Comparison of ENCODE assay signal across 10 mouse cellular contexts in the genomic region with DNA sequence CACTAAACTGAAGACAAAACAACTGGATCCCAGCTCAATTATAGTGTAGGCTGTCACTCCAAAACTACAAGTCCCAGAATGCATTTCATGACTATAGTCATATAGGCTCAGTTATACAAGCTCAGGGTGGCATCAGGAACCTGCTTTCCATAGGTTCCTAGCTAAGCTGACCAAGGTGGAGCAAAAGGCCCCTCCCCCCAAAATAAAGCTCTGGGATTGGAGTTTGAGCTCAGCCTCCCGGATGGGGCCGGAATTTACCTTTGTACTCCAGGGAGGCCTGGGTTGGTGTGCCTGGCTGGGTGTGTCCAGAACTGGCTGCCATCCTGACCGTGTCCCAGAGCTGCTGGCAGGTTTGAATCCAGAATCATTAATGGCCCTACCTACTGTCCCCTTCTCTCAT. TPM values are rescaled to one million over a fixed set of nuclear protein-coding genes. Genes with fewer than 3 reads are reported as not detected.
DNase-seq lines count a peak whose midpoint lies in the region; ATAC-seq and TF ChIP-seq lines count a peak whose summit lies in the region.
"Had no signal": no experiment of that assay in that cellular context is flagged by ENCODE, and none has a peak within 500 bp of the region (broad histone marks: within the 10 kb centered on the region; RNA-seq: fewer than 3 reads in every experiment).

A gene (plus strand): TSS at position 55 of the 400 bp plus-strand sequence.

- H3K9ac ChIP-seq in liver, postnatal 0 days (replicated peaks): peak within 1 kb of the TSS; percentile 58
- H3K9ac ChIP-seq: neural tube, embryonic 12.5 days had no signal

- peaks cover 6% of the 10 kb centered on the region for H3K27me3 ChIP-seq in liver, postnatal 0 days (ENCODE audit: insufficient read depth, low read length)

- peak within 1 kb of the TSS; percentile 90 for H3K27ac ChIP-seq in liver, postnatal 0 days (ENCODE audit: low read depth)
- H3K27ac ChIP-seq: neural tube, embryonic 12.5 days had no signal

- DNase-seq in frontal cortex, adult 2 months (ENCODE audit: extremely low spot score in 1 of 2, low spot score in 1 of 2): peak; percentile 43 to 50
- no peak for DNase-seq in frontal cortex, postnatal 14 days (ENCODE audit: low spot score in 2 of 2)
- peak; percentile 86 for DNase-seq in ES-CJ7 (ENCODE audit: low read depth, low spot score)
- DNase-seq in kidney, adult 18-20 months: peak; percentile 74
- peak; percentile 75 for DNase-seq in liver, postnatal 0 days
- no peak for DNase-seq in testis, postnatal 14 days (ENCODE audit: low spot score)
- DNase-seq in layer of hippocampus, adult 9-10 months (ENCODE audit: low spot score): no peak
- no peak for DNase-seq in retina, postnatal 1 day
- DNase-seq: gastrocnemius, postnatal 10 days had no signal

- H3K4me2 ChIP-seq in liver, postnatal 0 days (ENCODE audit: low read depth, low read length): peak within 1 kb of the TSS; percentile 70
- H3K4me2 ChIP-seq: neural tube, embryonic 12.5 days had no signal

- peak within 1 kb of the TSS; percentile 38 for H3K4me3 ChIP-seq in liver, postnatal 0 days (ENCODE audit: low read depth, low read length)
- H3K4me3 ChIP-seq: neural tube, embryonic 12.5 days had no signal

- no peaks in the 10 kb centered on the region for H3K9me3 ChIP-seq in liver, postnatal 0 days (ENCODE audit: low read length)
- H3K9me3 ChIP-seq: neural tube, embryonic 12.5 days had no signal

- peak; percentile 58 for TF ChIP-seq EP300 in liver, postnatal 0 days (IDR thresholded peaks at IDR 0.05; ENCODE audit: low read depth)

- H3K36me3 ChIP-seq in liver, postnatal 0 days (replicated peaks; ENCODE audit: insufficient read depth, low read length): peaks cover 17% of the 10 kb centered on the region

- TF ChIP-seq CTCF in liver, postnatal 0 days (IDR thresholded peaks at IDR 0.05; ENCODE audit: low read depth): no peak

- peaks cover 24% of the 10 kb centered on the region for H3K4me1 ChIP-seq in liver, postnatal 0 days (ENCODE audit: insufficient read depth)

- WGBS in liver, postnatal 0 days (ENCODE audit: insufficient replicate concordance): 69% methylated on average over 3 of the region's 3 CpGs

- peak; percentile 60 for ATAC-seq in liver, postnatal 0 days

RNA-seq across cellular contexts. Expression of the gene that starts here (rescaled TPM):
- 0.76 and 0.97 TPM in 2 replicates for polyA plus RNA-seq in frontal cortex, adult 2 months (2012; rRNA removed)
- 7.5 and 8.2 TPM in 2 replicates for polyA plus RNA-seq in liver, postnatal 0 days (2015; fragmentation: Nextera tagmentation; extraction: Ambion mirVana)

Comparison
In these comparisons a context has a peak if more than half of its experiments do, and no peak if none do; other contexts are left out.
1. Peak in DNase-seq in frontal cortex, adult 2 months; RNA of the gene not detected or under 1 TPM.
2. DNase-seq: peak in ES-CJ7 (single experiment), kidney, adult 18-20 months (single experiment) and liver, postnatal 0 days (single experiment); none in frontal cortex, postnatal 14 days (0 of 2), testis, postnatal 14 days (single experiment), layer of hippocampus, adult 9-10 months (single experiment) and retina, postnatal 1 day (single experiment).